Mouse (Mus musculus) c-Kit-negative CD71-positive TER-119-positive erythroid progenitor cells, embryonic 14.5 days (primary cell): ENCODE measurements at regions not wholly inside any gene's neighbourhood (a gene's known extent, or its start where the extent isn't known, plus 50 kb on each side); places are given as distances from the start of the nearest gene placed in this dataset.

Experiments used
- DNase-seq: peaks from one replicate; pipeline ENCODE4 v3.0.0-alpha.2; 2013; ENCODE audit warnings: low read depth, low spot score

GRCm38 (mm10) chr13:34395010-34395409 lies 50.0 kb upstream of the Slc22a23 start:
- DNase-seq, result no peak
